Mouse (Mus musculus): ENCODE results near the gene Mrps10. TPM values are rescaled to one million over a fixed set of nuclear protein-coding genes. Genes with fewer than 3 reads are reported as not detected.

Mrps10 gene
- total and polyA plus RNA-seq, 2 experiments = 33.9 to 38.5 TPM

GRCm38 (mm10) chr17:47384064-47384463, 15.4 kb downstream of the Mrps10 start:
- Histone ChIP-seq H3K4me3 (ENCODE audit: insufficient read depth, low read depth, low read length) (no peak overlapping the region), H3K27me3 (ENCODE audit: control insufficient read depth, insufficient read depth, low read length) (no peaks in the 10 kb centered on the region), H3K27ac (replicated peaks; ENCODE audit: insufficient read depth, low read depth, low read length) (no peak overlapping the region), H3K79me2 (ENCODE audit: control insufficient read depth, insufficient read depth, low read length) (no peaks in the 10 kb centered on the region), H3K4me1 (ENCODE audit: control insufficient read depth, insufficient read depth, low read length) (peaks cover 7% of the 10 kb centered on the region; the same call in 1 of the 2 replicates), H3K36me3 (ENCODE audit: control insufficient read depth, insufficient read depth, low read length) (peaks cover 4% of the 10 kb centered on the region; the same call in 1 of the 2 replicates), H3K9ac (ENCODE audit: low read depth, low read length) (no peak overlapping the region)
- DNase-seq (ENCODE audit: extremely low read depth, low read depth, low spot score) = no peak
- WGBS = 87% methylated on average over 3 of the region's 3 CpGs
- TF ChIP-seq POLR2A (IDR thresholded peaks at IDR 0.05; ENCODE audit: extremely low read depth, insufficient read depth, low read length) (no peak), CTCF (IDR thresholded peaks at IDR 0.05; ENCODE audit: low read depth, low read length) (0 out of 2 replicates have a peak, but pooled peaks have one; percentile 12)

DNA sequence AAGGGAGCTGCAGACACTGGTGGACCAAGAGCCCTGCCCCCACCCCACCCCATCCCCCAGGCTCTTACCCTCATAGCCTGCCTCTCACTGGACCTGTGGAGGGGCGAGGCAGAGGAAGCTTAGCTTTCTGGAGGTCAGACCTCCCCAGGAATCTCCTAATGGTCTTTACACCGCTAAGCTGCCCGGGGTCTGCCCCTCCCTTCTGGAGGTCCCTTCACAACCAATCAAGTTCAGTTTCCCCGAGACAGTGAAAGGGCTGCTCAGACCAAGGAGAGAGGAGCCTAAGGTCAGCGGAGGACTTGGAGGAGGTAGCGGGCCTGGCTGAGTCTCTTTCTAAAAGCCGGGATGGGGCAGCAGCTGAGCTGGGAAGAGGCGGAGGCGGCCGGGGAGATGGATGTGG, 16.5 kb downstream of the Mrps10 start, which contains the start of gene Guca1b:
TSS of gene Guca1b (plus strand) at position 249 of the 400 bp plus-strand sequence.
- no peak for TF ChIP-seq CTCF (IDR thresholded peaks at IDR 0.05; ENCODE audit: low read depth, low read length)
- 61% methylated on average over 10 of the region's 10 CpGs for WGBS
- Histone ChIP-seq H3K9ac (ENCODE audit: low read depth, low read length) (no peak within 1 kb of the TSS), H3K27me3 (ENCODE audit: control insufficient read depth, insufficient read depth, low read length) (no peaks in the 10 kb centered on the region), H3K36me3 (ENCODE audit: control insufficient read depth, insufficient read depth, low read length) (no peaks in the 10 kb centered on the region; the same call in 1 of the 2 replicates), H3K4me3 (ENCODE audit: insufficient read depth, low read depth, low read length) (no peak within 1 kb of the TSS), H3K27ac (replicated peaks; ENCODE audit: insufficient read depth, low read depth, low read length) (no peak within 1 kb of the TSS), H3K4me1 (ENCODE audit: control insufficient read depth, insufficient read depth, low read length) (peaks cover 7% of the 10 kb centered on the region; the same call in 1 of the 2 replicates), H3K79me2 (ENCODE audit: control insufficient read depth, insufficient read depth, low read length) (no peaks in the 10 kb centered on the region)
- DNase-seq (ENCODE audit: extremely low read depth, low read depth, low spot score) = no peak

DNA sequence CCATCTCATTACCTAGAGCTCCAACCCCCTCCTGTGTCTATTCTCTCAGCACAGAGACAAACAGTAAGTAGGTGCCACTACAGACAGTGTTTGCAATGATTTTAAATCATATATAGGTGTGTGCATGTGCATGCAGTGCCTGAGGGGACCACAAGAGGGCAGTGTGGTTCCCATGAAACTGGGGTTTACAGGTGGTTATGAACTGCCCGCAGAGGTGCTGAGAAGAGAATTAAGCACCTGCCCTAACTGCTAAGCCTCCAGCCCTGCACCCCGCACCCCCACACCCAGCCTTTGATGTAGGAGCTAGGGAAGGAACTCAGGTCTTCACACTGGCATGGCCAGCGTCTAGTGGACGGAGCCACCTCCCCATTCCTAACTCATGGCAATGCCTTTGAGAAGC, 18.0 kb downstream of the Mrps10 start:
- 68% methylated on average over 4 of the region's 4 CpGs for WGBS
- DNase-seq (ENCODE audit: extremely low read depth, low read depth, low spot score) = peak; percentile 30
- Histone ChIP-seq H3K27ac (replicated peaks; ENCODE audit: insufficient read depth, low read depth, low read length) (no peak overlapping the region), H3K27me3 (ENCODE audit: control insufficient read depth, insufficient read depth, low read length) (no peaks in the 10 kb centered on the region), H3K36me3 (ENCODE audit: control insufficient read depth, insufficient read depth, low read length) (no peaks in the 10 kb centered on the region), H3K9ac (ENCODE audit: low read depth, low read length) (no peak overlapping the region), H3K79me2 (ENCODE audit: control insufficient read depth, insufficient read depth, low read length) (no peaks in the 10 kb centered on the region), H3K4me1 (ENCODE audit: control insufficient read depth, insufficient read depth, low read length) (peaks cover 7% of the 10 kb centered on the region; the same call in 1 of the 2 replicates), H3K4me3 (ENCODE audit: insufficient read depth, low read depth, low read length) (no peak overlapping the region)
- TF ChIP-seq POLR2A (IDR thresholded peaks at IDR 0.05; ENCODE audit: extremely low read depth, insufficient read depth, low read length) (no peak), CTCF (IDR thresholded peaks at IDR 0.05; ENCODE audit: low read depth, low read length) (peak; percentile 73)

GRCm38 (mm10) chr17:47394223-47394869, 25.7 kb downstream of the Mrps10 start:
- Histone ChIP-seq H3K9ac (ENCODE audit: low read depth, low read length) (peak overlapping the region; percentile 15), H3K79me2 (ENCODE audit: control insufficient read depth, insufficient read depth, low read length) (no peaks in the 10 kb centered on the region), H3K36me3 (ENCODE audit: control insufficient read depth, insufficient read depth, low read length) (no peaks in the 10 kb centered on the region), H3K4me1 (ENCODE audit: control insufficient read depth, insufficient read depth, low read length) (peaks cover 6% of the 10 kb centered on the region), H3K27me3 (ENCODE audit: control insufficient read depth, insufficient read depth, low read length) (no peaks in the 10 kb centered on the region), H3K4me3 (ENCODE audit: insufficient read depth, low read depth, low read length) (peak overlapping the region; percentile 27), H3K27ac (replicated peaks; ENCODE audit: insufficient read depth, low read depth, low read length) (no peak overlapping the region)
- DNase-seq (ENCODE audit: extremely low read depth, low read depth, low spot score) = no peak
- TF ChIP-seq POLR2A (IDR thresholded peaks at IDR 0.05; ENCODE audit: extremely low read depth, insufficient read depth, low read length) = no peak
- TF ChIP-seq CTCF (IDR thresholded peaks at IDR 0.05; ENCODE audit: low read depth, low read length) = no peak
- 26% methylated on average over 24 of the region's 24 CpGs for WGBS

GRCm38 (mm10) chr17:47395376-47395913, 26.8 kb downstream of the Mrps10 start:
- WGBS = 3% methylated on average over 20 of the region's 20 CpGs
- peaks cover 6% of the 10 kb centered on the region for H3K4me1 ChIP-seq (ENCODE audit: control insufficient read depth, insufficient read depth, low read length)
- H3K9ac ChIP-seq (ENCODE audit: low read depth, low read length) = peak overlapping the region; percentile 31
- no peak overlapping the region; the same call in 1 of the 2 replicates for H3K27ac ChIP-seq (replicated peaks; ENCODE audit: insufficient read depth, low read depth, low read length)
- H3K79me2 ChIP-seq (ENCODE audit: control insufficient read depth, insufficient read depth, low read length) = no peaks in the 10 kb centered on the region
- peak; percentile 82 for DNase-seq (ENCODE audit: extremely low read depth, low read depth, low spot score)
- H3K36me3 ChIP-seq (ENCODE audit: control insufficient read depth, insufficient read depth, low read length) = no peaks in the 10 kb centered on the region
- no peaks in the 10 kb centered on the region for H3K27me3 ChIP-seq (ENCODE audit: control insufficient read depth, insufficient read depth, low read length)
- TF ChIP-seq CTCF (IDR thresholded peaks at IDR 0.05; ENCODE audit: low read depth, low read length) (no peak), POLR2A (IDR thresholded peaks at IDR 0.05; ENCODE audit: extremely low read depth, insufficient read depth, low read length) (no peak)
- peak overlapping the region; percentile 43 for H3K4me3 ChIP-seq (ENCODE audit: insufficient read depth, low read depth, low read length)

DNA sequence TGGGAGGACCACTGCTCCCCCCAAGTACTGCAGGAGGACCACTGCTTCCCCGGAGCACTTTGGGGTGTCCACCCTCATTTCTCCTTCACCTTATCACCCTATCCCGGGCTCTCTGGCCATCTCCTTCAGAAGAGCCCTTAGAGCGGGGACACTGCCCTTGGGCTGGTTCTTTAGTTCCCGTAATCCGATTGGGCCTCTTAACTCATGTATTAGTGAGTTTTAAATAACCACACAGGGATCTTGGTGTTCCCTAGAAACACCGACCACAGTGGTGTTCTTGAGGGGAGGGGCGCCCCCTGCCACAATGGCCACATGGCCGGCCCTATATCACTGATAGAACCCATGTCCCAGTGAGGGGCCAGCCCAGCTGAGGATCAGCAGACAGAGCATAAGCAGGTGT, 30.4 kb downstream of the Mrps10 start:
- no peaks in the 10 kb centered on the region for H3K79me2 ChIP-seq (ENCODE audit: control insufficient read depth, insufficient read depth, low read length)
- no peaks in the 10 kb centered on the region for H3K36me3 ChIP-seq (ENCODE audit: control insufficient read depth, insufficient read depth, low read length)
- no peak for DNase-seq (ENCODE audit: extremely low read depth, low read depth, low spot score)
- no peak overlapping the region for H3K4me3 ChIP-seq (ENCODE audit: insufficient read depth, low read depth, low read length)
- no peak overlapping the region for H3K27ac ChIP-seq (replicated peaks; ENCODE audit: insufficient read depth, low read depth, low read length)
- H3K4me1 ChIP-seq (ENCODE audit: control insufficient read depth, insufficient read depth, low read length) = peaks cover 6% of the 10 kb centered on the region
- no peaks in the 10 kb centered on the region for H3K27me3 ChIP-seq (ENCODE audit: control insufficient read depth, insufficient read depth, low read length)
- WGBS = 86% methylated on average over 8 of the region's 8 CpGs
- no peak overlapping the region for H3K9ac ChIP-seq (ENCODE audit: low read depth, low read length)
- TF ChIP-seq CTCF (IDR thresholded peaks at IDR 0.05; ENCODE audit: low read depth, low read length) = no peak
- TF ChIP-seq POLR2A (IDR thresholded peaks at IDR 0.05; ENCODE audit: extremely low read depth, insufficient read depth, low read length) = no peak
